10 mouse cellular contexts compared by ENCODE assay signal in the genomic region with DNA sequence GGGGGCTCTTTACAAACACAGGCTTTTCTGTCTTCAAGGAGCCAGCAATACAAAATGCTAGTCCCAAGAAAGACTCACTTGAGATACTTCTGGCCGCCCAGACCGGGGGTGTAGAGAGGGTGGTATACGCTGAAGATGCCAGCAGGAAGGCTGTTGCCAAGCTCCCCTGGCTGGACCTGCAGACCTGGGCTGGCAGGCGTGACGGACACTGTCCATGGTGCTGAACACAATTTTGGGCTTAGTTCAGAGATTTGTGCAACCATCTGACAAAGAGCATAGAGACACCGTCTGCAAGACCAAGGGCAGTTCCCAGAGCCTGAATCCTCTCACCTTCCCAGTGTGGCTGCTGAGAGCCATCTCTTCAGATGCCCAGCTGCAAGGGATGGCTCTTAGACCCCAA. TPM values are rescaled to one million over a fixed set of nuclear protein-coding genes. Genes with fewer than 3 reads are reported as not detected.
DNase-seq lines count a peak whose midpoint lies in the region; ATAC-seq lines count a peak whose summit lies in the region.
"Had no signal": no experiment of that assay in that cellular context is flagged by ENCODE, and none has a peak within 500 bp of the region (broad histone marks: within the 10 kb centered on the region; RNA-seq: fewer than 3 reads in every experiment).

No protein-coding gene starts in this region.

- no peak for ATAC-seq in CD4-positive, CD25-positive, alpha-beta regulatory T cell, adult 4 months
- ATAC-seq in midbrain, embryonic 11.5 days (ENCODE audit: low FRiP score), result no peak
- no peak for ATAC-seq in midbrain, embryonic 13.5 days

- no peak overlapping the region for H3K4me3 ChIP-seq in midbrain, embryonic 11.5 days (ENCODE audit: low read depth, low read length)
- no peak overlapping the region for H3K4me3 ChIP-seq in midbrain, embryonic 13.5 days (replicated peaks)
- H3K4me3 ChIP-seq: midbrain, embryonic 12.5 days had no signal

- no peaks in the 10 kb centered on the region for H3K27me3 ChIP-seq in midbrain, embryonic 11.5 days (ENCODE audit: control insufficient read depth, insufficient read depth, low read length)
- no peaks in the 10 kb centered on the region for H3K27me3 ChIP-seq in midbrain, embryonic 13.5 days
- no peaks in the 10 kb centered on the region for H3K27me3 ChIP-seq in splenic B cell, adult 2 months (ENCODE audit: control insufficient read depth, insufficient read depth, low read length, poor library complexity, severe bottlenecking)

- peak; percentile 21 for DNase-seq in CD4-positive, CD25-positive, alpha-beta regulatory T cell, adult 2 months (ENCODE audit: low read depth, low spot score)
- peak; percentile 92 for DNase-seq in midbrain, embryonic 11.5 days (ENCODE audit: low spot score, missing footprints)
- peak; percentile 31 to 41 for DNase-seq in cerebellum, postnatal 36 days
- peak; percentile 88 to 89 for DNase-seq in kidney, postnatal 4 days
- DNase-seq in splenic B cell, adult 2 months (ENCODE audit: low read depth, low spot score), result peak; percentile 42
- DNase-seq in left cerebral cortex, adult 8-10 months (ENCODE audit: low spot score in 2 of 2), result no peak

- H3K4me1 ChIP-seq in midbrain, embryonic 11.5 days (ENCODE audit: control insufficient read depth, insufficient read depth, low read length), result no peaks in the 10 kb centered on the region
- peaks cover 25% of the 10 kb centered on the region for H3K4me1 ChIP-seq in midbrain, embryonic 13.5 days (replicated peaks)
- H3K4me1 ChIP-seq: midbrain, embryonic 12.5 days had no signal

- no peak overlapping the region for H3K9ac ChIP-seq in midbrain, embryonic 11.5 days (ENCODE audit: low read length)
- no peak overlapping the region for H3K9ac ChIP-seq in midbrain, embryonic 13.5 days (replicated peaks)
- H3K9ac ChIP-seq: midbrain, embryonic 12.5 days had no signal

- H3K36me3 ChIP-seq in midbrain, embryonic 11.5 days (ENCODE audit: control insufficient read depth, insufficient read depth, low read length), result no peaks in the 10 kb centered on the region
- H3K36me3 ChIP-seq in midbrain, embryonic 13.5 days, result peaks cover 16% of the 10 kb centered on the region
- no peaks in the 10 kb centered on the region for H3K36me3 ChIP-seq in splenic B cell, adult 2 months (ENCODE audit: control insufficient read depth, insufficient read depth, low read length, poor library complexity, severe bottlenecking)

- no peak overlapping the region for H3K4me2 ChIP-seq in midbrain, embryonic 11.5 days
- H3K4me2 ChIP-seq in midbrain, embryonic 13.5 days (replicated peaks), result no peak overlapping the region
- H3K4me2 ChIP-seq: midbrain, embryonic 12.5 days had no signal

- H3K27ac ChIP-seq in midbrain, embryonic 11.5 days (ENCODE audit: low read depth, low read length), result no peak overlapping the region
- no peak overlapping the region for H3K27ac ChIP-seq in midbrain, embryonic 13.5 days
- H3K27ac ChIP-seq: midbrain, embryonic 12.5 days had no signal

- 35% methylated on average over 6 of the region's 6 CpGs for WGBS in midbrain, embryonic 11.5 days
- WGBS in midbrain, embryonic 13.5 days, result 26% methylated on average over 6 of the region's 6 CpGs

- H3K9me3 ChIP-seq in midbrain, embryonic 11.5 days (ENCODE audit: control insufficient read depth, low read length), result no peaks in the 10 kb centered on the region
- no peaks in the 10 kb centered on the region for H3K9me3 ChIP-seq in midbrain, embryonic 13.5 days
- H3K9me3 ChIP-seq: midbrain, embryonic 12.5 days had no signal

RNA-seq across cellular contexts. Expression of a gene that starts 18.4 kb away (rescaled TPM):
- not detected for polyA plus RNA-seq in CD4-positive, CD25-positive, alpha-beta regulatory T cell, adult 4 months (2017; shearing (Covaris generic))
- 1.3 and 1.5 TPM in 2 replicates for polyA plus RNA-seq in midbrain, embryonic 11.5 days (2014; fragmentation: Nextera tagmentation; extraction: Ambion mirVana)
- 2.8 and 3.7 TPM in 2 replicates for polyA plus RNA-seq in midbrain, embryonic 13.5 days (2015; fragmentation: Nextera tagmentation; extraction: Ambion mirVana)
- 1 to 10 TPM; 4.8 to 6.2 (median 5.5) TPM for total RNA-seq in left cerebral cortex, adult 8-10 months (2022)
- polyA plus RNA-seq: C2C12 had no signal

Comparison
In these comparisons a context has a peak if more than half of its experiments do, and no peak if none do; other contexts are left out.
1. DNase-seq: peak in CD4-positive, CD25-positive, alpha-beta regulatory T cell, adult 2 months (single experiment), midbrain, embryonic 11.5 days (single experiment), cerebellum, postnatal 36 days (2 of 2), kidney, postnatal 4 days (2 of 2) and splenic B cell, adult 2 months (single experiment); none in left cerebral cortex, adult 8-10 months (0 of 2).